Mouse (Mus musculus): ENCODE measurements around the gene Timm17a. TPM values are rescaled to one million over a fixed set of nuclear protein-coding genes. Genes with fewer than 3 reads are reported as not detected.

Gene Timm17a
- polyA plus RNA-seq, 1 experiment from 2014 or later = 318 TPM

GRCm38 (mm10) chr1:135323367-135323901 is 9.9 kb upstream of the Timm17a start:
- no peak overlapping the region for H3K4me2 ChIP-seq (ENCODE audit: low read length)
- DNase-seq (ENCODE audit: low spot score) (no peak), ATAC-seq (replicated peaks; ENCODE audit: low FRiP score, low read depth) (no peak)
- H3K36me3 ChIP-seq (ENCODE audit: insufficient read depth, low read length) = no peaks in the 10 kb centered on the region
- no peaks in the 10 kb centered on the region for H3K27me3 ChIP-seq (ENCODE audit: insufficient read depth, low read length)
- no peak overlapping the region for H3K9ac ChIP-seq (ENCODE audit: low read depth, low read length)
- no peaks in the 10 kb centered on the region for H3K4me1 ChIP-seq (replicated peaks; ENCODE audit: insufficient read depth, low read length)
- 60% methylated on average over 7 of the region's 7 CpGs for WGBS
- no peaks in the 10 kb centered on the region for H3K9me3 ChIP-seq (replicated peaks; ENCODE audit: low read length)
- no peak overlapping the region for H3K4me3 ChIP-seq (replicated peaks; ENCODE audit: low read depth, low read length)
- TF ChIP-seq CTCF (IDR thresholded peaks at IDR 0.05; ENCODE audit: low read depth) = no peak
- H3K27ac ChIP-seq = no peak overlapping the region

- no peak for DNase-seq (ENCODE audit: low spot score)
- H3K9ac ChIP-seq (ENCODE audit: low read depth, low read length) = peak overlapping the region; percentile 92; the same call in 1 of the 2 replicates
Observed at GRCm38 (mm10) chr1:135312201-135312600, 1.4 kb downstream of the Timm17a start.

GRCm38 (mm10) chr1:135311356-135311755 is 2.2 kb downstream of the Timm17a start:
- no peak for TF ChIP-seq CTCF (IDR thresholded peaks at IDR 0.05; ENCODE audit: low read depth)

More at GRCm38 (mm10) chr1:135312201-135312600, 1.4 kb downstream of the Timm17a start:
- peak overlapping the region; percentile 90 for H3K4me3 ChIP-seq (replicated peaks; ENCODE audit: low read depth, low read length)
- 75% methylated on average over 4 of the region's 4 CpGs for WGBS
- no peaks in the 10 kb centered on the region for H3K9me3 ChIP-seq (replicated peaks; ENCODE audit: low read length)
- no peak for TF ChIP-seq CTCF (IDR thresholded peaks at IDR 0.05; ENCODE audit: low read depth)
- H3K4me2 ChIP-seq (ENCODE audit: low read length) = peak overlapping the region; percentile 89
- no peak overlapping the region for H3K27ac ChIP-seq
- ATAC-seq (replicated peaks; ENCODE audit: low FRiP score, low read depth) = no peak
- H3K4me1 ChIP-seq (replicated peaks; ENCODE audit: insufficient read depth, low read length) = peaks cover 9% of the 10 kb centered on the region
- H3K27me3 ChIP-seq (ENCODE audit: insufficient read depth, low read length) = no peaks in the 10 kb centered on the region
- H3K36me3 ChIP-seq (ENCODE audit: insufficient read depth, low read length) = peaks cover 18% of the 10 kb centered on the region

GRCm38 (mm10) chr1:135290908-135291307 is 22.7 kb downstream of the Timm17a start:
- Histone ChIP-seq H3K4me2 (ENCODE audit: low read length) (no peak overlapping the region), H3K4me3 (replicated peaks; ENCODE audit: low read depth, low read length) (no peak overlapping the region), H3K9me3 (replicated peaks; ENCODE audit: low read length) (no peaks in the 10 kb centered on the region), H3K9ac (ENCODE audit: low read depth, low read length) (no peak overlapping the region), H3K36me3 (ENCODE audit: insufficient read depth, low read length) (0 out of 2 replicates have a peak, but pooled peaks cover 3% of the 10 kb centered on the region), H3K27me3 (ENCODE audit: insufficient read depth, low read length) (no peaks in the 10 kb centered on the region), H3K27ac (no peak overlapping the region), H3K4me1 (replicated peaks; ENCODE audit: insufficient read depth, low read length) (no peaks in the 10 kb centered on the region)
- no peak for DNase-seq (ENCODE audit: low spot score)
- ATAC-seq (replicated peaks; ENCODE audit: low FRiP score, low read depth) = no peak
- TF ChIP-seq CTCF (IDR thresholded peaks at IDR 0.05; ENCODE audit: low read depth) = no peak
- 72% methylated on average over 5 of the region's 5 CpGs for WGBS

More at GRCm38 (mm10) chr1:135311356-135311755, 2.2 kb downstream of the Timm17a start:
- H3K9me3 ChIP-seq (replicated peaks; ENCODE audit: low read length) = no peaks in the 10 kb centered on the region
- H3K4me2 ChIP-seq (ENCODE audit: low read length) = no peak overlapping the region
- no peak overlapping the region for H3K27ac ChIP-seq
- peaks cover 23% of the 10 kb centered on the region for H3K36me3 ChIP-seq (ENCODE audit: insufficient read depth, low read length)
- WGBS = 78% methylated on average over 6 of the region's 6 CpGs
- no peak for ATAC-seq (replicated peaks; ENCODE audit: low FRiP score, low read depth)
- no peak overlapping the region for H3K4me3 ChIP-seq (replicated peaks; ENCODE audit: low read depth, low read length)
- no peak overlapping the region for H3K9ac ChIP-seq (ENCODE audit: low read depth, low read length)
- no peaks in the 10 kb centered on the region for H3K27me3 ChIP-seq (ENCODE audit: insufficient read depth, low read length)
- DNase-seq (ENCODE audit: low spot score) = no peak
- peaks cover 9% of the 10 kb centered on the region for H3K4me1 ChIP-seq (replicated peaks; ENCODE audit: insufficient read depth, low read length)

- H3K9ac ChIP-seq (ENCODE audit: low read depth, low read length) = no peak overlapping the region
- WGBS = 64% methylated on average over 2 of the region's 2 CpGs
- no peak overlapping the region for H3K27ac ChIP-seq
- ATAC-seq (replicated peaks; ENCODE audit: low FRiP score, low read depth) = no peak
- TF ChIP-seq CTCF (IDR thresholded peaks at IDR 0.05; ENCODE audit: low read depth) = no peak
- no peaks in the 10 kb centered on the region for H3K9me3 ChIP-seq (replicated peaks; ENCODE audit: low read length)
- H3K36me3 ChIP-seq (ENCODE audit: insufficient read depth, low read length) = no peaks in the 10 kb centered on the region
- H3K27me3 ChIP-seq (ENCODE audit: insufficient read depth, low read length) = no peaks in the 10 kb centered on the region
- no peaks in the 10 kb centered on the region for H3K4me1 ChIP-seq (replicated peaks; ENCODE audit: insufficient read depth, low read length)
- H3K4me2 ChIP-seq (ENCODE audit: low read length) = no peak overlapping the region
- no peak overlapping the region for H3K4me3 ChIP-seq (replicated peaks; ENCODE audit: low read depth, low read length)
- no peak for DNase-seq (ENCODE audit: low spot score)
Observed at GRCm38 (mm10) chr1:135286311-135286710, 27.3 kb downstream of the Timm17a start.

- peak within 1 kb of the TSS; percentile 89 for H3K9ac ChIP-seq (ENCODE audit: low read depth, low read length)
- WGBS = under 1% methylated on average over 38 of the region's 39 CpGs
- peak within 1 kb of the TSS; percentile 74 for H3K4me3 ChIP-seq (replicated peaks; ENCODE audit: low read depth, low read length)
- no peak for TF ChIP-seq CTCF (IDR thresholded peaks at IDR 0.05; ENCODE audit: low read depth)
- ATAC-seq (replicated peaks; ENCODE audit: low FRiP score, low read depth) = peak; percentile 87
- no peaks in the 10 kb centered on the region for H3K27me3 ChIP-seq (ENCODE audit: insufficient read depth, low read length)
- peak within 1 kb of the TSS; percentile 87 for H3K27ac ChIP-seq
- peak; percentile 82 for DNase-seq (ENCODE audit: low spot score)
- H3K9me3 ChIP-seq (replicated peaks; ENCODE audit: low read length) = no peaks in the 10 kb centered on the region
- H3K4me2 ChIP-seq (ENCODE audit: low read length) = peak within 1 kb of the TSS; percentile 80
- H3K36me3 ChIP-seq (ENCODE audit: insufficient read depth, low read length) = no peaks in the 10 kb centered on the region
- no peaks in the 10 kb centered on the region for H3K4me1 ChIP-seq (replicated peaks; ENCODE audit: insufficient read depth, low read length)
Observed at GRCm38 (mm10) chr1:135283826-135284291, 29.7 kb downstream of the Timm17a start, which contains the start of gene Rnpep. Rnpep (minus strand) TSS chr1:135284084.
